Mouse (Mus musculus) 3134 (cell line): ENCODE measurements at regions not wholly inside any gene's neighbourhood (a gene's known extent, or its start where the extent isn't known, plus 50 kb on each side); places are given as distances from the start of the nearest gene placed in this dataset.

Experiments
- DNase-seq: peaks from one replicate; pipeline ENCODE4 v3.0.0-alpha.2; 2011; ENCODE audit warnings: low spot score; ENCODE audit not compliant: insufficient read length; ENCODE audit errors: extremely low read depth

GRCm38 (mm10) chr11:63286026-63286425 is 157.2 kb downstream of the Pmp22 start:
- DNase-seq = no peak

- no peak for DNase-seq
Observed at GRCm38 (mm10) chr11:63287766-63288165, 159.0 kb downstream of the Pmp22 start.

GRCm38 (mm10) chr11:63290618-63291017 is 161.8 kb downstream of the Pmp22 start:
- DNase-seq = no peak

- no peak for DNase-seq
Observed at GRCm38 (mm10) chr11:63293485-63293884, 164.7 kb downstream of the Pmp22 start.

- DNase-seq = no peak
Observed at GRCm38 (mm10) chr11:63294476-63294875, 165.7 kb downstream of the Pmp22 start.

GRCm38 (mm10) chr11:63296476-63296875 is 167.7 kb downstream of the Pmp22 start:
- DNase-seq = no peak

GRCm38 (mm10) chr11:63299712-63300581 is 171.2 kb downstream of the Pmp22 start:
- DNase-seq = no peak

GRCm38 (mm10) chr11:63325166-63325565 is 196.4 kb downstream of the Pmp22 start:
- no peak for DNase-seq

- no peak for DNase-seq
Observed at GRCm38 (mm10) chr11:63326864-63327263, 198.1 kb downstream of the Pmp22 start.

GRCm38 (mm10) chr11:63337503-63337902 is 208.7 kb downstream of the Pmp22 start:
- no peak for DNase-seq

- no peak for DNase-seq
Observed at GRCm38 (mm10) chr11:63338277-63338676, 209.5 kb downstream of the Pmp22 start.

GRCm38 (mm10) chr11:63345653-63346052 is 216.9 kb downstream of the Pmp22 start:
- no peak for DNase-seq

- no peak for DNase-seq
Observed at GRCm38 (mm10) chr11:63350123-63350696, 221.4 kb downstream of the Pmp22 start.

GRCm38 (mm10) chr11:63351999-63352398 is 223.2 kb downstream of the Pmp22 start:
- no peak for DNase-seq

GRCm38 (mm10) chr11:63352990-63353389 is 224.2 kb downstream of the Pmp22 start:
- DNase-seq = no peak

GRCm38 (mm10) chr11:63353671-63354070 is 224.9 kb downstream of the Pmp22 start:
- no peak for DNase-seq

GRCm38 (mm10) chr11:63357772-63358344 is 229.1 kb downstream of the Pmp22 start:
- no peak for DNase-seq

- no peak for DNase-seq
Observed at GRCm38 (mm10) chr11:63367756-63368265, 239.0 kb downstream of the Pmp22 start.

- DNase-seq = no peak
Observed at GRCm38 (mm10) chr11:63369475-63369874, 240.7 kb downstream of the Pmp22 start.

GRCm38 (mm10) chr11:63376311-63376710 is 247.5 kb downstream of the Pmp22 start:
- no peak for DNase-seq

GRCm38 (mm10) chr11:63376991-63377390 is 248.2 kb downstream of the Pmp22 start:
- DNase-seq = no peak

GRCm38 (mm10) chr11:63388247-63388646 is 259.5 kb downstream of the Pmp22 start:
- DNase-seq = no peak
